8 mouse cellular contexts compared by ENCODE assay signal in the genomic region with DNA sequence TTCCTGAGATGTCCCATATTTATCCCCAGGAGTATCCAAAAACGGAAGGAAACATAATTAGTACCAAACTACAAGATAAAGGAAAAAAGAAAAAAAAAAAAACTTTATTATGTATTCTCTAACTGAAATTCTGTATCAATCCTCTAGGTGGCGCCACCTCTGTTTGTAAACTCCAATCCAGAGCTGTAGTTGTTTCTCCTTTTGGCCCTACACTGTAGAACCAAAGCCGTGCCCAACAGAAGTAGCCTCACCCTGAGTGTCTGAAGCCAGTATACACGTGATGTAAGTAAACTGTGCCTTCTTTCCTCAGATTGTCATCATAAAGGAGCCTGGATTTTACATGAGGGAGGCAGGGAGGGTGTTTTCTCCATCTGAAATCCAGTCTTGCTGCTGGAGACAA.
DNase-seq lines count a peak whose midpoint lies in the region; ATAC-seq lines count a peak whose summit lies in the region.

No protein-coding gene starts in this region.

- peaks cover 29% of the 10 kb centered on the region for H3K4me1 ChIP-seq in hindbrain, embryonic 10.5 days (replicated peaks)
- H3K4me1 ChIP-seq in hindbrain, embryonic 13.5 days (replicated peaks) = peaks cover 15% of the 10 kb centered on the region

- DNase-seq in hindbrain, embryonic 10.5 days (ENCODE audit: low spot score) = peak; percentile 24
- peak; percentile 5 for DNase-seq in urinary bladder, postnatal 25 days (ENCODE audit: low spot score)
- no peak for DNase-seq in urinary bladder, postnatal 4 days (ENCODE audit: low spot score in 2 of 2)
- peak; percentile 16 for DNase-seq in retina, postnatal 7 days (ENCODE audit: low read depth, low spot score)
- DNase-seq in T-cell, adult 2 months (ENCODE audit: low spot score) = no peak
- no peak for DNase-seq in spleen, postnatal 36 days (ENCODE audit: low spot score in 2 of 2)

- WGBS in hindbrain, embryonic 10.5 days = 24% methylated on average over 4 of the region's 4 CpGs
- 20% methylated on average over 4 of the region's 4 CpGs for WGBS in hindbrain, embryonic 13.5 days

- no peaks in the 10 kb centered on the region for H3K36me3 ChIP-seq in hindbrain, embryonic 10.5 days
- H3K36me3 ChIP-seq in hindbrain, embryonic 13.5 days = no peaks in the 10 kb centered on the region

- ATAC-seq in hindbrain, embryonic 13.5 days (ENCODE audit: low FRiP score) = no peak
- ATAC-seq in granulocyte monocyte progenitor cell, adult 5-6 weeks (replicated peaks; ENCODE audit: poor library complexity, severe bottlenecking) = peak; percentile 48; the same call in 1 of the 2 replicates

- no peak overlapping the region for H3K4me3 ChIP-seq in hindbrain, embryonic 10.5 days
- H3K4me3 ChIP-seq in hindbrain, embryonic 13.5 days = no peak overlapping the region

- no peak overlapping the region for H3K27ac ChIP-seq in hindbrain, embryonic 10.5 days
- no peak overlapping the region for H3K27ac ChIP-seq in hindbrain, embryonic 13.5 days

- no peaks in the 10 kb centered on the region for H3K27me3 ChIP-seq in hindbrain, embryonic 10.5 days (ENCODE audit: insufficient read depth, poor library complexity, severe bottlenecking)
- no peaks in the 10 kb centered on the region for H3K27me3 ChIP-seq in hindbrain, embryonic 13.5 days

- H3K9me3 ChIP-seq in hindbrain, embryonic 10.5 days = no peaks in the 10 kb centered on the region
- no peaks in the 10 kb centered on the region for H3K9me3 ChIP-seq in hindbrain, embryonic 13.5 days

- H3K4me2 ChIP-seq in hindbrain, embryonic 13.5 days = no peak overlapping the region

- H3K9ac ChIP-seq in hindbrain, embryonic 13.5 days = no peak overlapping the region

Comparison
In these comparisons a context has a peak if more than half of its experiments do, and no peak if none do; other contexts are left out.
1. DNase-seq: peak in hindbrain, embryonic 10.5 days (single experiment), urinary bladder, postnatal 25 days (single experiment) and retina, postnatal 7 days (single experiment); none in urinary bladder, postnatal 4 days (0 of 2), T-cell, adult 2 months (single experiment) and spleen, postnatal 36 days (0 of 2).